Mouse (Mus musculus) kidney, postnatal 0 days (tissue): ENCODE data around the gene Hspa1l. TPM values are rescaled to one million over a fixed set of nuclear protein-coding genes. Genes with fewer than 3 reads are reported as not detected.
A peak's percentile ranks its signal among the peaks of the same experiment; 100 is the strongest.

Source experiments
- ATAC-seq: fragments of 200-750 bp; cut with Nextera tagmentation; replicated peaks from 2 replicates; pipeline ENCODE4 v1.8.0; 2017; ENCODE audit warnings: low read depth, moderate number of reproducible peaks, moderate TSS enrichment, moderate library complexity; ENCODE audit not compliant: low FRiP score
- DNase-seq: peaks from one replicate; pipeline ENCODE4 v3.0.0-alpha.2; 2016; ENCODE audit warnings: low spot score
- H3K27ac ChIP-seq: fragments of 300-500 bp; sonication (generic); 2 replicates; pipeline ENCODE4 v1.5.1; 2014; ENCODE audit warnings: mild to moderate bottlenecking
- H3K27me3 ChIP-seq: fragments of 300-500 bp; sonication (generic); 2 replicates; pipeline ENCODE4 v1.6.1; 2014; ENCODE audit warnings: low read length, mixed read lengths; ENCODE audit not compliant: insufficient read depth
- H3K36me3 ChIP-seq: fragments of 300-500 bp; sonication (generic); 2 replicates; pipeline ENCODE4 v1.6.1; 2014; ENCODE audit warnings: low read length, mixed read lengths; ENCODE audit not compliant: insufficient read depth
- H3K4me1 ChIP-seq: fragments of 300-500 bp; sonication (generic); replicated peaks from 2 replicates; pipeline ENCODE4 v1.6.1; 2014; ENCODE audit warnings: antibody characterized with exemption, low read length, mixed read lengths; ENCODE audit not compliant: insufficient read depth
- H3K4me2 ChIP-seq: fragments of 300-500 bp; sonication (generic); 2 replicates; pipeline ENCODE4 v1.6.1; 2014; ENCODE audit warnings: mild to moderate bottlenecking, low read length, moderate library complexity, mixed read lengths
- H3K4me3 ChIP-seq: fragments of 300-500 bp; sonication (generic); replicated peaks from 2 replicates; pipeline ENCODE4 v1.5.1; 2014; ENCODE audit warnings: low read depth, low read length
- H3K9ac ChIP-seq: fragments of 300-500 bp; sonication (generic); 2 replicates; pipeline ENCODE4 v1.6.1; 2014; ENCODE audit warnings: low read depth, low read length
- H3K9me3 ChIP-seq: fragments of 300-500 bp; sonication (generic); replicated peaks from 2 replicates; pipeline ENCODE4 v1.6.1; 2016; ENCODE audit warnings: low read length, inconsistent platforms, mixed read lengths
- CTCF ChIP-seq: IDR thresholded peaks from 2 replicates; pipeline ENCODE4 v1.5.1; 2016; ENCODE audit warnings: antibody characterized with exemption, low read depth, mild to moderate bottlenecking, moderate library complexity
- WGBS: fragments of 180-500 bp; shearing (Covaris S2); extraction: QIAGEN DNeasy Blood & Tissue Kit; methylation state at CpG from one replicate; pipeline ENCODE4 v1.1.7; 2014; 5-methylcytosine and 5-hydroxymethylcytosine counted together
- polyA plus RNA-seq: library from polyadenylated mRNA; unstranded; fragments of >200 nt; fragmentation: Nextera tagmentation; extraction: Ambion mirVana; gene quantifications from 2 replicates; pipeline ENCODE4 v1.2.1, GENCODE M21; 2015

Gene Hspa1l
- polyA plus RNA-seq, 1 experiment from 2014 or later: 0.72 TPM

DNA sequence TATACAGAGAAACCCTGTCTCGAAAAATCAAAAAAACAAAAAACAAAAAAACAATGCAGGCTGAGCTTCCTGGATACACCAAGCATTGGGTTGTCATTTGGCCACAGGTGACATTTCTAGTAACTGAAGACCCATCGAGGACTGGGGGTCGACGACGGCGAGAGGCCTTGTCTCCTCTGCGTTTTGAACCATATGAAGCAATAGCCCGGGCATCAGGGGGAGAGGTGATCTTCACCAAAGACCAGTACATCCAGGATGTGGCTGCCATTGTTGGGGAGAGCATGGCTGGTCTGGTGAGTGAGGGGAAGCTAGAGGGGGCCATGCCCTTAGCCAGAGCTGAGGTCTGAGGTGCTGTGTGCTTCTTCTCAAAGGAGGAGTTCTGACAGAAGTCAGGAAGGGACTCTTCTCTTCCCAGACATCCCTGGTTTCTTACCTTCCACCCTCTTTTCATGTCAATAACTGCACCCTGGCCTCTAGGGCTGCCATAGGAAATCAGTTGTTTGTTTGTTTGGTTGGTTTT lies 50.1 kb downstream of the Hspa1l start:
- no peak overlapping the region for H3K4me3 ChIP-seq
- 0 out of 2 replicates have a peak overlapping the region, but pooled peaks have one; percentile 71 for H3K27ac ChIP-seq
- H3K36me3 ChIP-seq: no peaks in the 10 kb centered on the region
- no peak overlapping the region for H3K9ac ChIP-seq
- no peak for DNase-seq
- 94% methylated on average over 8 of the region's 8 CpGs for WGBS
- no peaks in the 10 kb centered on the region for H3K4me1 ChIP-seq
- no peaks in the 10 kb centered on the region for H3K27me3 ChIP-seq
- no peak for TF ChIP-seq CTCF
- ATAC-seq: no peak
- H3K9me3 ChIP-seq: no peaks in the 10 kb centered on the region
- H3K4me2 ChIP-seq: no peak overlapping the region

DNA sequence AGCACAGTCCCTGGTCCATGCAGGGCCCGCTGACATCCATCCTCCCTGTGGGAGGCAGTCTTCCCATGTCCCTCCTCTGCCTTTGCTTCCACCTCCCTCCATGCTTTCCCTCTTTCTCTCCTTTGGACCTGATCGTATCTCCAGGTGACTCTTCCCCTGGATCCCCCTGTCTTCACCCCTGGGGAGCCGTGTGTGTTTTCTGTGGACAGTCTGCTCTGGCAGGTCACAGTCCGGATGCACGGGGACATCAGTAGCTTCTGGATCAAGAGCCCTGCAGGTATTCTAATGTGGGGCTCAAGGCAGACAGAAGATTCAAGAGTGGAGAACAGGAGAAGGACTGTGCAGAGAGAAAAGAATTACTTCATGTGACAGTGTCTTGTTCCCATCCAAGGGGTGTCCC lies 50.7 kb downstream of the Hspa1l start:
- H3K27me3 ChIP-seq: no peaks in the 10 kb centered on the region
- DNase-seq (no peak), ATAC-seq (no peak)
- H3K4me2 ChIP-seq: no peak overlapping the region
- no peak overlapping the region for H3K9ac ChIP-seq
- no peak overlapping the region for H3K4me3 ChIP-seq
- H3K4me1 ChIP-seq: no peaks in the 10 kb centered on the region
- no peak for TF ChIP-seq CTCF
- no peak overlapping the region for H3K27ac ChIP-seq
- WGBS: 82% methylated on average over 5 of the region's 5 CpGs
- H3K36me3 ChIP-seq: no peaks in the 10 kb centered on the region
- H3K9me3 ChIP-seq: no peaks in the 10 kb centered on the region

DNA sequence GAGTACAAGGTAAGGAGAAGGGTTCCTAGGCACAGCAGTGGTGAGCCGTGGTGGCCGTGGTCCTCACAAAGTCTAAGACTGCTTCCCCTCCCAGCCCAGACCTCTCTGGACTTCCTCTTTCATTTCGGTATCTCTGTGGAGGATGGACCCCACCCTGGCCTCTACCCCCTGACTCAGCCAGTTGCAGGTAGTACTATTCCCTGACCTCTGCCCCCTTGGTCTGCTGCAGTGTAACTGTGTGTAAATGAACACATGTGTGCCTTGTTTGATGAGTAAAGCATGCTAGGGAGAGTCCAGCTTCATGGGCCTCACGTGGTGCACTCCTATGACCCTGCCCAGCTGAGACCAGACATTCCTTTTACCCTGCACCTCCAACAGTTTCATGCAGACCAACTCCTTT lies 51.3 kb downstream of the Hspa1l start:
- Histone ChIP-seq H3K36me3 (no peaks in the 10 kb centered on the region), H3K4me2 (no peak overlapping the region), H3K27ac (no peak overlapping the region), H3K27me3 (no peaks in the 10 kb centered on the region), H3K4me3 (no peak overlapping the region), H3K9ac (no peak overlapping the region), H3K9me3 (no peaks in the 10 kb centered on the region), H3K4me1 (no peaks in the 10 kb centered on the region)
- no peak for ATAC-seq
- DNase-seq: no peak
- no peak for TF ChIP-seq CTCF
- WGBS: 74% methylated on average over 4 of the region's 4 CpGs

DNA sequence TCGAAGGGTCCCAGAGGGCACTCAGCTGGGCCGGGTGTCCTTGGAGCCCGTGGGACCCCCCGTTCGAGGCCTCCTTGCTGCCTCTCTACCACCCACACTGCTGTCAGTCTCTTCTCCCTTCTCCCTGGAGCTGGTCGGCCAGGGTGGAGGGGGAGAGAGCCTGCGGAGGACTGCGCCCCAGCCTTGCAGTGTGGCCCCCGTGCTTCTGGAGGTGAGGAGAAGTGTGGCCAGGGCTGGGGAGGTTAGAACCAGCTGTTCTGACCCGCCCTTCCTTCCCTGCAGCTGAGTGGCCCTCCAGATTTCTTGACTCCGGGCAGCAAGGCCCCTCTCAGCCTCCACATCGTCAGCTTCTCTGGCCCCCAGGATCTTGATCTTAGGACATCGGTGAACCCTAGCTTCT lies 51.8 kb downstream of the Hspa1l start:
- WGBS: 62% methylated on average over 13 of the region's 13 CpGs
- no peak for DNase-seq
- H3K9me3 ChIP-seq: no peaks in the 10 kb centered on the region
- no peak overlapping the region for H3K4me2 ChIP-seq
- ATAC-seq: no peak
- no peak overlapping the region for H3K27ac ChIP-seq
- H3K36me3 ChIP-seq: no peaks in the 10 kb centered on the region
- no peak overlapping the region for H3K9ac ChIP-seq
- no peak for TF ChIP-seq CTCF
- H3K27me3 ChIP-seq: no peaks in the 10 kb centered on the region
- no peaks in the 10 kb centered on the region for H3K4me1 ChIP-seq
- no peak overlapping the region for H3K4me3 ChIP-seq

DNA sequence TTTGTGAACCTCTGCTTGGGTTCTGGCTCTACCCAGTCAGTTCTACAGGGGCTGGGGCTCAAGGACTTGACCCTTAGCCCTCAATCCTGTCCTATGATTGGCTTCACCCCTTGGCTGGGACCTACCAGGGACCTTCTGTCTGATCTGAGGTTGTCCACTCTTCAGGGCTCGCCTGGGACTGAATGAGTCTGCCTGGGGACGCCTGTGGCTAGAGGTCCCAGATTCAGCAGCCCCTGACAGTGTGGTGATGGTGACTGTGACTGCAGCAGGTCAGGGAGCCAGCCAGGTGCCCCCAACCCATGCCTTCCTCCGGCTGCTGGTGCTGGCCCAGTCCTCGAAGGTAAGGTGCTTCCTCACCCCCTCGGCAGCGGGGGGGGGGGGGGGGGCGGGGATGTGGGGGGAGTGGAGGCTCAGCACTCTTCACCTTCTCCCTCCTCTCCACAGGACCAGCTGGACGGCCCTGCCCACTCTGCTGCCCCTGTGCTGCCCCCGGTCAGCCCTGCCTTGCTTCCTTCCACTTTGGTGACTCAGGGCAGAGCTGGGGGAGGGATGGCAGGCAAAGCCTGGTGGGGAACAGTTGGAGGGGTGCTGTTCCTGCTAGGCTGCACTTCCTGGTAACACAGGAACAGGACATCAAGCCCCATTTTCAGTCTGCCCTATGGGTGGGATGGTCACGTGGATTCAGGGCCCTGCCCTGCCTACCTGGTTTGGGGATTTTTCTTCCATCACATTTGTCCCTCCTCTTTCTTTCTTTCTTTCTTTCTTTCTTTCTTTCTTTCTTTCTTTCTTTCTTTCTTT lies 52.4 kb downstream of the Hspa1l start:
- no peak for DNase-seq

DNA sequence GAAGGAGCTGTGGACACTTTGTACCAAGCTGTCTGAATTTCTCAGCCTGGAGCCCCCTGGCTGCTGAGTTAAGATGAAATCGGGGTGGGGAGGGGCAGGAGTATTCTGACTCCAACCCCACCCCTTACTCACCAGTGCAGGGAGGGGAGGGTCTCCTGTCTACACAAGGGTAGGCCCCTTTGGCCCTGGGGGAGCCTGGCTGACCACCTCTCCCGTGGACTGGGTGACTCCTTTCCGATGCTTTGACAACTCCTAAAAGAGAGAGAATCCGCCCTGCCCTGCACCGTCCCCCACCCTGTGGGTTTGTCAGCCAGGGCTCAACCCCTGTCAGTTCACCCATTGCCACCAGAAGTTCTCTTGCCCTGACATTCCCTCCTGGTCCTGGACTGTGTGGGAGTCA lies 53.7 kb downstream of the Hspa1l start:
- Histone ChIP-seq H3K4me3 (no peak overlapping the region), H3K27me3 (no peaks in the 10 kb centered on the region), H3K9me3 (no peaks in the 10 kb centered on the region), H3K27ac (no peak overlapping the region), H3K4me2 (no peak overlapping the region), H3K36me3 (no peaks in the 10 kb centered on the region), H3K9ac (no peak overlapping the region), H3K4me1 (no peaks in the 10 kb centered on the region)
- DNase-seq (no peak), ATAC-seq (no peak)
- WGBS: 53% methylated on average over 5 of the region's 5 CpGs
- no peak for TF ChIP-seq CTCF

More for the DNA sequence above, 52.4 kb downstream of the Hspa1l start:
- Histone ChIP-seq H3K4me3 (no peak overlapping the region), H3K36me3 (no peaks in the 10 kb centered on the region), H3K27ac (no peak overlapping the region), H3K4me1 (no peaks in the 10 kb centered on the region), H3K4me2 (no peak overlapping the region), H3K9ac (no peak overlapping the region), H3K9me3 (no peaks in the 10 kb centered on the region), H3K27me3 (no peaks in the 10 kb centered on the region)
- TF ChIP-seq CTCF: no peak
- ATAC-seq: no peak
- WGBS: 54% methylated on average over 7 of the region's 10 CpGs
